Mouse (Mus musculus): ENCODE results near the gene Agt.
A peak's percentile ranks its signal among the peaks of the same experiment; 100 is the strongest.

Gene Agt

GRCm38 (mm10) chr8:124569593-124569992, at the start of gene Agt:
Gene Agt, minus strand, starts transcription at chr8:124569706.
- DNase-seq (ENCODE audit: low spot score in 2 of 2), result no peak

GRCm38 (mm10) chr8:124618252-124618651, 48.7 kb upstream of the Agt start:
- DNase-seq (ENCODE audit: low spot score in 2 of 2), result no peak

DNA sequence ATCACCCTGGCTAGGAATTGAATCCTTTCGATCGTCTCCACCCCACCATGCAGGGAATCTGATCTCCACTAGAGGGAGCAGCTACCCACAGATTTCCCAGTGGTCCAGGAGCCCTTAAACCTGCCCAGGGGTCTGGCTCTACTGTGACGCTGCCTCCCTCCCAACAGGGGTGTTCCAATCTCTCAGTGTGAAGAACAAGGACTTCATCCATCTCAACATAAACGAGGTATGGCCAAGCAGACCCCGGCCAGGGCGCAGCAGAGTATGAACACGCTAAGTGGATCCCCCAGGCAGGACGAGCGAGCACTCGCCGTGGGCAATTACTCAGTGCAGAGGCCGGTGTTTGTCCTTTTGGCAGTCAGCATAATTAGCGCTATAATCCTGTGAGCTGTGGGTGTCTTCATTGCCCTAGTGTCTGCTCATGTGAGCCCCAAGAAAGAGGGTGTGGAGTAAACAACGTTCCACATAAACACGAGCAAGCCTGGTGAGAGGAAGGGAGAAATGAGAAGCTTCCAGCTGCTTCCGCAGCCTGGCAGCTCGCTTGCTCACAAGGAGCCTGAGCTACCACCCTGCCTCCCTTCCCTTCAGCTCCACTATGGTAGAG, 47.9 kb upstream of the Agt start:
- DNase-seq (ENCODE audit: low spot score in 2 of 2), result peak; percentile 90 to 92

DNA sequence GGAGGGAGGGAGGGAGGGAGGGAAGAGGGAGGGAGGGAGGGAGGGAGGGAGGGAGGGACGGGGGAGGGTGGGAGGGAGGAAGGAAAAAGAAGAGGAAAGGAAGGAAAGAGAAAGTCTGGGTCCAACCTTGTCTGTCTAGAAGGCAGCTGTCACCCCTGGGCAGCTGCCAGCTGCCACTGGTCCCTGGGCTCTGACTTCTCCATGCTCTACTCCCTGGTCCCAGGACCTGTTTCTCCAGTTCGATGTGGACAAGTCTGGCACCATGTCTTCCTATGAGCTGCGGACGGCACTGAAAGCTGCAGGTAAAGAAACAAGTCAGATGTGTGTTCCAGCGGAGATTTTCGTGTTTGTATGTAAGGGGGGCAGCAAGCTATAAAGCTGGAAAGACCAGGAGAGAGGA, 44.8 kb upstream of the Agt start:
- no peak for DNase-seq (ENCODE audit: low spot score in 2 of 2)

DNA sequence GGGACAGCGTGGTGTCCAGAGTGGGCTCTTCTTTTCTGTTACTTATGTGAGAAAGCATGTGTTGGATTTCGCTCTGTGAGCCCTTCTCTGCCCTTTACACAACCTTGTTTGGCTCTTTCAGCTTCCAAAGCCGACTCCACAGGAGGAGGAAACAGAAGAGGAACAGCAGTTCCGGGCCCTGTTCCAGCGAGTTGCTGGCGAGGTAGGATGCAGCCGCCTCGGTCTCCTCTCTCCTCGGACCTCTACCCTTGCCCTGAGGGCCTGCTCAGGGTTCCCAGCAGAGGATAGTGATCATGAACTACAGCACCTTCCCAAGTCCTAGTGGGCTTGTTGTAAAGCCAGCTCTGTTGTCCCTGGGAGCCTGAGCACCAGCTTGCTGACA, 39.5 kb upstream of the Agt start:
- no peak for DNase-seq (ENCODE audit: low spot score in 2 of 2)

DNA sequence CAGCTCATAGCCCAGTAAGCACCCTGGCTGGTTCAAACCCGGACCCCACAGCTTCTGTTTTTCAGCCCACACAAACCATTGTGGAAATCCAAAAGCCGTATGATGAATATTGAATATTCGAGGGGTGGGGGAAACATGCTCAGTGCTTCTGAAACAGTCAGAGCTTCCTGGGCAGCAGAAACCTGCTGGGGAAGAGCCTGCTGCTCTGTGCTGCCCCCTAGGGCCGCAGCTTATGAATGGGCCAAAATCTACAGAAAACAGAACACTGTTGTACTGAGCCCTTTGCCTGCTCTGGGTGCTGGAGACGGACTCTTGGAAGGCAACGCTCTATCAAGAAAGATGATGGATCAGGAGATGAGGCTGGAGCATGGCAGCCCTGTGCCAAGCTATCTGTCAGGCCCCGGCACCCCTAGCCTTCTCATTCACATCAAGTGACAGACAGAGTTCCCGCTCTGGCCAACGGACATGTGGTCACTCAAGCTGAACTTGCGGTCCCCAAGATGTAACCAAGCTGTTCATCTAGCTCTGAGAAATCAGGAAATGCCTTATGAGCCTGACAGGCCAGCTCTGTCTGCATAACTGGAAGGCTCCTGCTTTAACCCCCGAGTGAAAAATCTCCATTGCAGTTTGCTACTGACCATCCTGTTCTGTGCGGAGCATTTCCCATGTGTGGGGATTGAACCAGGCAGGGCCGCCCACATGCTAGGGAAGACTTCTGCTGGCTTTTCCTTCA, 38.9 kb upstream of the Agt start:
- DNase-seq (ENCODE audit: low spot score in 2 of 2), result no peak

- no peak for DNase-seq (ENCODE audit: low spot score in 2 of 2)
Measured at GRCm38 (mm10) chr8:124604066-124604465, 34.6 kb upstream of the Agt start.

- DNase-seq (ENCODE audit: low spot score in 2 of 2), result no peak
Measured at GRCm38 (mm10) chr8:124589393-124589792, 19.9 kb upstream of the Agt start.

DNA sequence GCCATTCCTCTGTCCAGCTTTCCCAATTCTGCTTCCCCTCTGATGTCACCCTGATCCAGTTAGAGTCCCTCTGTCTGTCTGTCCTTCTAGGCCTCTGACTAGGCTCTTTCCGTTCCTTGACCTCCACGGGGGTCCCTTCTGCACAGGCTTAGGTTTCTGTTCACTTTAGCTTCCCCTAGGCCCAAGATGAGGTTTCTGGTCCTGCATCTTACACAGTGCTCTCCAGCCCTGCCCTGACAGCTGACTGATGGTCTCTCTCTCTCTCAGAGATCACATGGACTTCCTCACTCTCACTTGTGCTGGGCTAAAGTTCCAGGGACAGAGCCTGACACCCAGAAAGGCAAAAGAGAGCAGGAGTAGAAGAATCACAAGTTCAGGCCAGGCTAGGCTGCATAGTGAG, 17.1 kb upstream of the Agt start:
- no peak for DNase-seq (ENCODE audit: low spot score in 2 of 2)

GRCm38 (mm10) chr8:124585718-124586425, 16.4 kb upstream of the Agt start:
- no peak for DNase-seq (ENCODE audit: low spot score in 2 of 2)

DNA sequence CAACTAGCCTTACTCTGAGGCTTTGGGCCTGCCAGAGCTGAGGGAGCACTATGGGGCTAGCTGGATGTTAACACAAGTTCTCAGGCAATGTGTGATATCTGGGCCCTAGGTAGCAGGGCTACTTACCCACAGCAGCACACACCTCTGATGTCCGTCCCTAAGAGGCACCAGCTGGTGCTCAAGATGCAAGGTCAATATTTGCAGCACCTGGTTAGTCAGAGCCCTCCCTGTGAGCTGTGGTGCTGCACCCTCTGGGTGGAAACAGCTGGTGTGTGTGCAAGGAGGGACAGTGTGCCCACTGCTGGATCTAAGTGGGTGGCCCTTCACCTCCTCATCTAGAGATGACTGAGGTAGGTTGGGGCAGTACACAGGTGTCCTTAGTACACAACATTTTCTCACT, 7.2 kb upstream of the Agt start:
- no peak for DNase-seq (ENCODE audit: low spot score in 2 of 2)

GRCm38 (mm10) chr8:124575811-124576210, 6.3 kb upstream of the Agt start, which contains the start of gene Capn9:
Gene Capn9, plus strand, starts transcription at chr8:124576111.
- DNase-seq (ENCODE audit: low spot score in 2 of 2), result no peak

GRCm38 (mm10) chr8:124573552-124574340, 4.2 kb upstream of the Agt start:
- DNase-seq (ENCODE audit: low spot score in 2 of 2), result peak; percentile 89 to 93

- no peak for DNase-seq (ENCODE audit: low spot score in 2 of 2)
Measured at GRCm38 (mm10) chr8:124572430-124572775, 2.9 kb upstream of the Agt start.

GRCm38 (mm10) chr8:124571732-124572429, 2.4 kb upstream of the Agt start:
- DNase-seq (ENCODE audit: low spot score in 2 of 2), result no peak

DNA sequence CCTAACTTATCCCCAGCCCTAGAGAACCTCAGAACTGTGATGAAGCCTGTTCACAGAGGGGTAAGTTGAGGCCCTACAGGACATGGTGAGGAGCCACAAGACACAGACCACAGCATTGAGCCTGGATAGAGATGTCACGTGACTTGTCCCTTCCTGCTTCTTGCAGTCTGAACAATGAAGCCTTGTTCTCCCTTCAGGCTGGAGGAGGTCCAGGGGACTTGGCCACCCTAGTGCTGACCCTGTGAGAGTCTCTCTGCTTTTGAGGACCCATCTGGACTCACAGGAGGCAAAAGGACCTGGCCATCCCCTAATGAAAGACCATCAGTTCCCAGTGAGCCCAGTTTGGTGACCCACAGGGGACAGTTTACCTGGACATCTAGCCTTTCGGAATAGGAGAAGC, 406 bp downstream of the Agt start:
- peak; percentile 72 to 73 for DNase-seq (ENCODE audit: low spot score in 2 of 2)

- DNase-seq (ENCODE audit: low spot score in 2 of 2), result no peak
Measured at GRCm38 (mm10) chr8:124567584-124567983, 1.9 kb downstream of the Agt start.

DNA sequence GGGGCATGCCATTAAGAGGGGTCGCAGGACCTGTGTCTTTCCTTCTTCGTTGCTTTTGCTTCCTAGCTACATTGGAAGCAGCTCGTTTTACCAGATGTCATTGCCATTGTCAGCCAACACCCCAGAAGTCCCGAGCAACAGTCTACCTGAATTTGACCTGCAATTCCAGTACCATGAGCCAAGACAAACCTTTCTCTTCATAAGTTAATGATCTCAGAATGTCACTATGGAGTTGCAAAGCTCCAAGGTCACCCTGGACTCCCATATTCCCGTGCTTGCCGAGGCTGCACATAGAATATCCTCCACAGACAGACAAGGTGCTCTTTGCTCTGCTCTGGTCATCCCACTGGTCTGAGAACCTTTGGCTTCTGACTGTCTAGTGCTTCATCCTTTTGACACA, 2.4 kb downstream of the Agt start:
- DNase-seq (ENCODE audit: low spot score in 2 of 2), result no peak

- no peak for DNase-seq (ENCODE audit: low spot score in 2 of 2)
Measured at GRCm38 (mm10) chr8:124557476-124557875, 12.0 kb downstream of the Agt start.

GRCm38 (mm10) chr8:124556658-124557057, 12.8 kb downstream of the Agt start:
- peak; percentile 82 to 86 for DNase-seq (ENCODE audit: low spot score in 2 of 2)

- DNase-seq (ENCODE audit: low spot score in 2 of 2), result no peak
Measured at GRCm38 (mm10) chr8:124556164-124556563, 13.3 kb downstream of the Agt start.
